Mouse (Mus musculus): Measurements from ENCODE around the gene Tor1a. TPM values are rescaled to one million over a fixed set of nuclear protein-coding genes. Genes with fewer than 3 reads are reported as not detected.
"Not testable (repeated sequence)": the region's sequence is repeated elsewhere in the genome, so short reads cannot be mapped to it uniquely, and the experiment has no call there.

Tor1a gene
- polyA plus RNA-seq, 1 experiment from 2014 or later, result 50.0 TPM

GRCm38 (mm10) chr2:30918780-30919329 lies 48.9 kb downstream of the Tor1a start:
- Histone ChIP-seq H3K4me3 (ENCODE audit: inconsistent target) (no peak overlapping the region), H3K36me3 (ENCODE audit: inconsistent target) (no peaks in the 10 kb centered on the region), H3K27ac (no peak overlapping the region), H3K79me2 (ENCODE audit: inconsistent target) (no peaks in the 10 kb centered on the region)
- WGBS (ENCODE audit: missing documents), result 89% methylated on average over 8 of the region's 8 CpGs

- H3K4me3 ChIP-seq (ENCODE audit: inconsistent target), result no peak overlapping the region
- no peak overlapping the region for H3K27ac ChIP-seq
- H3K36me3 ChIP-seq (ENCODE audit: inconsistent target), result no peaks in the 10 kb centered on the region
- no peaks in the 10 kb centered on the region for H3K79me2 ChIP-seq (ENCODE audit: inconsistent target)
- WGBS (ENCODE audit: missing documents), result 87% methylated on average over 6 of the region's 6 CpGs
Observed at GRCm38 (mm10) chr2:30918126-30918525, 49.6 kb downstream of the Tor1a start.

- no peaks in the 10 kb centered on the region for H3K79me2 ChIP-seq (ENCODE audit: inconsistent target)
- H3K4me3 ChIP-seq (ENCODE audit: inconsistent target), result no peak overlapping the region
- no peaks in the 10 kb centered on the region for H3K36me3 ChIP-seq (ENCODE audit: inconsistent target)
- no peak overlapping the region for H3K27ac ChIP-seq
- 94% methylated on average over 7 of the region's 7 CpGs for WGBS (ENCODE audit: missing documents)
Observed at GRCm38 (mm10) chr2:30917649-30918048, 50.1 kb downstream of the Tor1a start.

GRCm38 (mm10) chr2:30915933-30916332 lies 51.8 kb downstream of the Tor1a start:
- WGBS (ENCODE audit: missing documents), result 92% methylated on average over 5 of the region's 6 CpGs
- not testable (repeated sequence) for H3K36me3 ChIP-seq (ENCODE audit: inconsistent target); H3K79me2 ChIP-seq (ENCODE audit: inconsistent target); H3K4me3 ChIP-seq (ENCODE audit: inconsistent target); H3K27ac ChIP-seq

GRCm38 (mm10) chr2:30915376-30915775 lies 52.4 kb downstream of the Tor1a start:
- no peaks in the 10 kb centered on the region for H3K36me3 ChIP-seq (ENCODE audit: inconsistent target)
- H3K79me2 ChIP-seq (ENCODE audit: inconsistent target), result no peaks in the 10 kb centered on the region
- no peak overlapping the region for H3K27ac ChIP-seq
- no peak overlapping the region for H3K4me3 ChIP-seq (ENCODE audit: inconsistent target)
- 94% methylated on average over 5 of the region's 5 CpGs for WGBS (ENCODE audit: missing documents)

- Histone ChIP-seq H3K4me3 (ENCODE audit: inconsistent target) (no peak overlapping the region), H3K27ac (no peak overlapping the region), H3K79me2 (ENCODE audit: inconsistent target) (no peaks in the 10 kb centered on the region), H3K36me3 (ENCODE audit: inconsistent target) (no peaks in the 10 kb centered on the region)
- WGBS (ENCODE audit: missing documents), result 81% methylated on average over 3 of the region's 3 CpGs
Observed at GRCm38 (mm10) chr2:30914836-30915235, 52.9 kb downstream of the Tor1a start.

GRCm38 (mm10) chr2:30913022-30913421 lies 54.7 kb downstream of the Tor1a start:
- no peaks in the 10 kb centered on the region for H3K79me2 ChIP-seq (ENCODE audit: inconsistent target)
- no peak overlapping the region for H3K4me3 ChIP-seq (ENCODE audit: inconsistent target)
- no peaks in the 10 kb centered on the region for H3K36me3 ChIP-seq (ENCODE audit: inconsistent target)
- no peak overlapping the region for H3K27ac ChIP-seq
- 84% methylated on average over 8 of the region's 8 CpGs for WGBS (ENCODE audit: missing documents)

- H3K36me3 ChIP-seq (ENCODE audit: inconsistent target), result no peaks in the 10 kb centered on the region
- H3K4me3 ChIP-seq (ENCODE audit: inconsistent target), result no peak overlapping the region
- no peaks in the 10 kb centered on the region for H3K79me2 ChIP-seq (ENCODE audit: inconsistent target)
- no peak overlapping the region for H3K27ac ChIP-seq
- 91% methylated on average over 4 of the region's 4 CpGs for WGBS (ENCODE audit: missing documents)
Observed at GRCm38 (mm10) chr2:30912291-30912773, 55.4 kb downstream of the Tor1a start.

Other genes starting within 250 kb of the Tor1a start
- not detected in 3 replicates for gene 1700001O22Rik, start 164.3 kb downstream of the Tor1a start, polyA plus RNA-seq (2018)
- gene Ntmt1, start 160.1 kb downstream of the Tor1a start, polyA plus RNA-seq (2018), result 3.4 to 13.7 TPM (median 9.8 TPM) in 3 replicates
- gene Asb6, start 137.6 kb downstream of the Tor1a start, polyA plus RNA-seq (2018), result 20.4 to 25.2 TPM (median 23.8 TPM) in 3 replicates
- gene Prrx2, start 133.0 kb downstream of the Tor1a start, polyA plus RNA-seq (2018), result not detected in 3 replicates
- gene Ptges, start 38.1 kb downstream of the Tor1a start, polyA plus RNA-seq (2018), result 0.59 to 0.80 TPM (median 0.68 TPM) in 3 replicates
- gene Tor1b, start 15.0 kb downstream of the Tor1a start, polyA plus RNA-seq (2018), result 10.8 to 29.9 TPM (median 25.4 TPM) in 3 replicates
- 50.3 to 111 TPM (median 71.9 TPM) in 3 replicates for gene BC005624, start 14.3 kb upstream of the Tor1a start, polyA plus RNA-seq (2018)
- gene Usp20, start 14.3 kb upstream of the Tor1a start, polyA plus RNA-seq (2018), result 2.9 to 4.6 TPM (median 3.1 TPM) in 3 replicates
- gene Fnbp1, start 174.1 kb upstream of the Tor1a start, polyA plus RNA-seq (2018), result 77.2 to 118 TPM (median 110 TPM) in 3 replicates
- gene Gpr107, start 184.4 kb upstream of the Tor1a start, polyA plus RNA-seq (2018), result 44.0 to 60.9 TPM (median 45.0 TPM) in 3 replicates

Data from macrophage (primary cell).